Mouse (Mus musculus) lung, adult 2 months (tissue): ENCODE measurements around the gene Mis18bp1.
"Not testable (repeated sequence)": the region's sequence is repeated elsewhere in the genome, so short reads cannot be mapped to it uniquely, and the experiment has no call there.

Source experiments
- CTCF ChIP-seq: fragments of 200-500 bp; IDR thresholded peaks from 2 replicates; pipeline ENCODE4 v1.5.1; 2011; ENCODE audit warnings: mild to moderate bottlenecking, low read length, control low read depth; ENCODE audit not compliant: insufficient read depth
- POLR2A ChIP-seq: fragments of 200-500 bp; IDR thresholded peaks from 2 replicates; pipeline ENCODE4 v1.6.1; 2011; ENCODE audit warnings: low read depth, mild to moderate bottlenecking, control low read depth, low read length, borderline replicate concordance; ENCODE audit errors: extremely low read depth

DNA sequence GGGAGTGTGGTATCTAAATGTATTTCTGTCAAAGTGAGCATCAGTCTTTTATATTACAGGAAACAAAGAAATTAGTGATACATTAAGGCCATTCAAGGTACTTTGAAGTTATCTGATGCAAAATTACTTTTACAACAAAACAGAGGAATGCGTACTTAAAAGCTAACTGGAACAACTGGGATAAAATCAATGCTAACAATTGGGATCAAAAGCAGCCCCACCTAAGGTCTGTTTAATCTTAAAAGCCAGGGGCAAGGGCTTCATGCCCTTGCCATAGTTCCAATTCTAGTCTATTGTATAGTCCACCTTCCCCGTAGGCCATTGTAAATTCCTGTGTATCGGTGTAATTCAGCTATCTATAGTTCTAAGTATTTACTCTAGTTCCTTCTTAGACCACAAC is 57.4 kb downstream of the Mis18bp1 start:
- not testable (repeated sequence) for TF ChIP-seq CTCF, POLR2A
